Mouse (Mus musculus) gonadal fat pad, adult 2 months (tissue): ENCODE data around the gene Dr1. TPM values are rescaled to one million over a fixed set of nuclear protein-coding genes. Genes with fewer than 3 reads are reported as not detected.

ENCODE experiments used
- polyA plus RNA-seq: library from polyadenylated mRNA; depleted of rRNA; stranded (reverse); fragments of >200 nt; gene quantifications from 2 replicates; pipeline ENCODE4 v1.2.3, GENCODE M21; 2012; rRNA removed

Dr1 gene
- polyA plus RNA-seq, 1 experiment: 11.8 TPM

Other genes with a start within 250 kb of the Dr1 start
- 11.3 and 12.7 TPM in 2 replicates for gene Mtf2, start 203.2 kb upstream of the Dr1 start, polyA plus RNA-seq
- gene Tmed5, start 136.3 kb upstream of the Dr1 start, polyA plus RNA-seq: 84.7 and 95.3 TPM in 2 replicates
- gene Ccdc18, start 136.0 kb upstream of the Dr1 start, polyA plus RNA-seq: 0.05 and 0.22 TPM in 2 replicates
- gene Pigg, start 43.7 kb downstream of the Dr1 start, polyA plus RNA-seq: 14.1 and 14.7 TPM in 2 replicates
- gene Gm42517, start 99.0 kb downstream of the Dr1 start, polyA plus RNA-seq: 2.6 and 4.3 TPM in 2 replicates
- gene Pde6b, start 119.5 kb downstream of the Dr1 start, polyA plus RNA-seq: 0.05 TPM in 2 replicates
- gene Atp5k, start 165.6 kb downstream of the Dr1 start, polyA plus RNA-seq: 45.6 and 59.4 TPM in 2 replicates
- 8.4 and 14.0 TPM in 2 replicates for gene Mfsd7a, start 180.0 kb downstream of the Dr1 start, polyA plus RNA-seq
- 8.3 and 8.7 TPM in 2 replicates for gene Pcgf3, start 192.3 kb downstream of the Dr1 start, polyA plus RNA-seq